Mouse (Mus musculus): ENCODE measurements around the gene Ehd1.

DNA sequence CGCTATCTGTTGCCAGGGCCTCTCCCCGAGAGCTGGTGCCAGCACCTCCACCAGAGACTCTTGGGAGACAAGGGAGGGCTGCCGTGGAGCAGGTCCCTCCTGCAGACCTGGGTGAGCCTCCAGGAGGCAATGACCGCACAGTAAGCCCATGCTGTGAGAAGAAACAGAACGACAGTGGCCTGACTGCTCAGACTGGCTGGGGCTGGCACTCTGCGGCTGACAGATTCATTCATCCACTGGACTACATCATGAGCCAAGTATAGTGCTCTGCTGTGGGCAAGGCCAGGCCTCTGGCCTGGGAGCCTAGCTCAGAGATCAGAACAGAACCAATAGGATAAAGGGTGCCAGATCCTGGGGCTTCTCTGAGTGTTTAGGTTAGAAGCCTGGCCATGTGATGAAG is 27.3 kb downstream of the Ehd1 start:
- no peak for TF ChIP-seq CHD2 (IDR thresholded peaks at IDR 0.05; ENCODE audit: low read depth, low read length)
- no peak for TF ChIP-seq HCFC1 (IDR thresholded peaks at IDR 0.05; ENCODE audit: borderline replicate concordance, insufficient read depth, low read length)
- no peak for TF ChIP-seq ZC3H11A (IDR thresholded peaks at IDR 0.05; ENCODE audit: borderline replicate concordance, low read depth, low read length)
